Mouse (Mus musculus) lung, adult 2 months (tissue): ENCODE data around the gene Armh3.

ENCODE experiments used
- CTCF ChIP-seq: fragments of 200-500 bp; IDR thresholded peaks from 2 replicates; pipeline ENCODE4 v1.5.1; 2011; ENCODE audit warnings: mild to moderate bottlenecking, low read length, control low read depth; ENCODE audit not compliant: insufficient read depth
- POLR2A ChIP-seq: fragments of 200-500 bp; IDR thresholded peaks from 2 replicates; pipeline ENCODE4 v1.6.1; 2011; ENCODE audit warnings: low read depth, mild to moderate bottlenecking, control low read depth, low read length, borderline replicate concordance; ENCODE audit errors: extremely low read depth

DNA sequence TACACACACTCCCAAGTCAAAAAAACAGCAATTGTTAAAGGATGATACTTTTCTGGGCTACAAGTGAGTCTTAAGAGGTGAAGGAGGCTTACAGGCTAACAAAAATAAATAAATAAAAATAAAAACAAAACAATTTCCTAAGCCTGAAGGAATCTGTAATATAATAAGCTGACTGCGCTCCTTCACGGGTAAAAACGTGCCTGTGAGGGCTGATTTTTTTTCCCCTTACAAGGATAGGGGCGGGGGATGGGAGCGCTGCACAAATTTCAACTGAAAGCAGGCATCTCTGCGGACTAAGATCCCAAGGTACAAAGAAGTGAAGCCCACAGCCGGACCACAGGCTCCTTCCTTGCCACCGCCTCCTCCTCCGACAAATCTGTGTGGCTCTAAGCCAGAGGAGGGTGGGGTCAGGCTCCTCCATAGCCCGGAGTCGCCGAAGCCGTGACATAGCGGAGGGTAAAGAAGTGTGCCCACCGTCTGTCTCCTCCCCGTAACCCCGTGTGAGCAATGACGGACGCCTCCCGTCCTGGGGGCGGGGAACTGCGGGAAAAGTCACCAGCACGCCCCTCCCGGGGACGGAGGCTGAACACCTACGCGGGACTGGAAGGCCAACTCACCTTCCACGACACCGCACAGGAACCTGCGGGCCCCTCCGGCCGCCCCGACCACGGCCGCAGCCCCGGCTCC lies 215.8 kb downstream of the Armh3 start:
- TF ChIP-seq POLR2A = no peak
- TF ChIP-seq CTCF = no peak
